Mouse (Mus musculus): ENCODE results near the gene Magi1. TPM values are rescaled to one million over a fixed set of nuclear protein-coding genes. Genes with fewer than 3 reads are reported as not detected.

Magi1 gene
- polyA plus RNA-seq, 1 experiment from 2014 or later = 9.2 TPM

DNA sequence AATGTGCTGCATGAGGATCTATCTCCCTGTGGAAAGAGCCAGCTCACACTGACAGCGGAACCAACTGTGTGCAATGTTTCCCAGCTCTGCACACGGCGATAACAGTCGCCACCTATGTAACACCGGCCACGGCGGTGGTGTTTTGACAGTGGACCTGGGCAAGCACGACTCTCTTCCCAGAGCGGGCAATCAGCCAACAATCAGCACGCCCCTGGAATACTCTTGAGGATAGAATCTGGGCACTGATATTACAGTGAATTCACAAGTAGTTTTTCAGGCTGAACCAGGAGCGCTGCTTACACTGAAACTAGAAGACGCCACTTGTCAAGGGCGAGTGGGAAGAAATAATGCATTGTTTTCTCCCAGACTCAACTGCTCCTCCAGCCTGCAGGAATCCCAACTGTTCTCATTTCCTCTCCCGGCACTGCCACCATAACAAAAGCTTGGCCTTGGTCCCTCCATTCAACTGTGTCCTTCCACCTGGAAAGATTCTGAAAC is 100.3 kb downstream of the Magi1 start:
- H3K4me3 ChIP-seq (ENCODE audit: low read depth, low read length) = no peak overlapping the region

DNA sequence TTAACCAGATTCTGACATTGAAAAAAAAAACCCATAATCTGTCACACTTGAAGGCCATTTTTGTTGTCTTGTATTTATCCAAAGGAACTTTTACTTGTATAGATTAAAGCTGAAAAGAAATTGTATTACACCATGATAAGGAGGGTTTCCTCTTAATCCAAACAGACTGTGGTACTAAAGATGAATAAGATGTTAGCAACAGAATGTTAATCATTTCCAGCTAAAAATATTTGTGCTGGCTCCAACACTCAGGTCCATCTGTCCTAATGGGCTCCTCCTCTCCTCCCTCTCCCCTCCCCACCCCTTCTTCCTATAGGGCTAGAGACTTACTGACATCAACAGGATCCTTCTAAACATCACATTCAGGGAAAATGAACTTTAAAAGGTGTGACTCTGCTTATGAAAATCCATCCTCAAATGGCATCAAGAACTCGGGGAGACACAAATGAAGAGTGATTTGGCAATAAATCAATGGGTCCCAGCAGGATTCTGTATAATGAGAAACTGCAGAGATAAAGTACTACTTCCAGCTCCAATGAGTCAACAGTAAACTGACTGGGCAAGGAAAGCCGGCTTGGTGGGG is 102.0 kb downstream of the Magi1 start:
- 37% methylated on average over 2 of the region's 2 CpGs for WGBS (ENCODE audit: insufficient replicate concordance)
- Histone ChIP-seq H3K4me1 (ENCODE audit: control insufficient read depth, insufficient read depth, low read length) (peaks cover 57% of the 10 kb centered on the region), H3K4me2 (no peak overlapping the region), H3K36me3 (ENCODE audit: control insufficient read depth, insufficient read depth, low read length) (no peaks in the 10 kb centered on the region), H3K4me3 (ENCODE audit: low read depth, low read length) (no peak overlapping the region), H3K27ac (ENCODE audit: low read depth, low read length) (no peak overlapping the region), H3K27me3 (ENCODE audit: control insufficient read depth, insufficient read depth, low read length) (no peaks in the 10 kb centered on the region), H3K9ac (ENCODE audit: low read depth, low read length) (no peak overlapping the region), H3K9me3 (replicated peaks; ENCODE audit: control insufficient read depth, low read length) (no peaks in the 10 kb centered on the region)
- ATAC-seq (replicated peaks; ENCODE audit: insufficient number of reproducible peaks, low FRiP score, low TSS enrichment) = no peak

More for the DNA sequence above, 100.3 kb downstream of the Magi1 start:
- no peaks in the 10 kb centered on the region for H3K36me3 ChIP-seq (ENCODE audit: control insufficient read depth, insufficient read depth, low read length)
- no peaks in the 10 kb centered on the region for H3K27me3 ChIP-seq (ENCODE audit: control insufficient read depth, insufficient read depth, low read length)
- H3K9ac ChIP-seq (ENCODE audit: low read depth, low read length) = no peak overlapping the region
- peaks cover 53% of the 10 kb centered on the region for H3K4me1 ChIP-seq (ENCODE audit: control insufficient read depth, insufficient read depth, low read length)
- H3K4me2 ChIP-seq = peak overlapping the region; percentile 27
- WGBS (ENCODE audit: insufficient replicate concordance) = 40% methylated on average over 14 of the region's 14 CpGs
- ATAC-seq (replicated peaks; ENCODE audit: insufficient number of reproducible peaks, low FRiP score, low TSS enrichment) = no peak
- H3K27ac ChIP-seq (ENCODE audit: low read depth, low read length) = peak overlapping the region; percentile 60
- no peaks in the 10 kb centered on the region for H3K9me3 ChIP-seq (replicated peaks; ENCODE audit: control insufficient read depth, low read length)

GRCm38 (mm10) chr6:94180331-94181150 is 103.2 kb downstream of the Magi1 start:
- 89% methylated on average over 14 of the region's 14 CpGs for WGBS (ENCODE audit: insufficient replicate concordance)
- Histone ChIP-seq H3K27ac (ENCODE audit: low read depth, low read length) (no peak overlapping the region), H3K4me3 (ENCODE audit: low read depth, low read length) (no peak overlapping the region), H3K36me3 (ENCODE audit: control insufficient read depth, insufficient read depth, low read length) (no peaks in the 10 kb centered on the region), H3K4me1 (ENCODE audit: control insufficient read depth, insufficient read depth, low read length) (peaks cover 50% of the 10 kb centered on the region), H3K9me3 (replicated peaks; ENCODE audit: control insufficient read depth, low read length) (no peaks in the 10 kb centered on the region), H3K27me3 (ENCODE audit: control insufficient read depth, insufficient read depth, low read length) (no peaks in the 10 kb centered on the region), H3K4me2 (no peak overlapping the region), H3K9ac (ENCODE audit: low read depth, low read length) (no peak overlapping the region)
- no peak for ATAC-seq (replicated peaks; ENCODE audit: insufficient number of reproducible peaks, low FRiP score, low TSS enrichment)

DNA sequence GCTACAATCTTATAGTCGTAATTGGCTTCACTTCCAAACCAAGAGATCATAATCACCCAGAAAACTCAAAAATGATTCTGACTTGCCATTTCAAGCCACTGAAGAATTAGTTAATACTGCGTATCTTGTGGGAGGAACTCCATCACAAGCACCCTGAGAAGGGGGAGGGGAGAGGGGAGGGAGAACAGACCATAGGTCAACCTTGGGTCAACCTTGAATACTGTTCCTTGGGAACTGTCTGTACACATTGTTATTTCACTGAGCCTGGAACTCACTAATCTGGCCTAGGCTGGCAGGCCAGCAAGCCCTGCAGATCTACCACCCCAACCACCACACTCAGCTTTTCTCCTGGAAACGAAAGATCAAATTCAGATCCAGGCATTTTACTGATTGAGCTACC is 106.2 kb downstream of the Magi1 start:
- Histone ChIP-seq H3K4me1 (ENCODE audit: control insufficient read depth, insufficient read depth, low read length) (peaks cover 23% of the 10 kb centered on the region), H3K36me3 (ENCODE audit: control insufficient read depth, insufficient read depth, low read length) (no peaks in the 10 kb centered on the region), H3K27ac (ENCODE audit: low read depth, low read length) (no peak overlapping the region), H3K4me3 (ENCODE audit: low read depth, low read length) (no peak overlapping the region), H3K27me3 (ENCODE audit: control insufficient read depth, insufficient read depth, low read length) (no peaks in the 10 kb centered on the region), H3K9ac (ENCODE audit: low read depth, low read length) (no peak overlapping the region), H3K4me2 (no peak overlapping the region), H3K9me3 (replicated peaks; ENCODE audit: control insufficient read depth, low read length) (no peaks in the 10 kb centered on the region)
- ATAC-seq (replicated peaks; ENCODE audit: insufficient number of reproducible peaks, low FRiP score, low TSS enrichment) = no peak
- 60% methylated on average over 3 of the region's 3 CpGs for WGBS (ENCODE audit: insufficient replicate concordance)

DNA sequence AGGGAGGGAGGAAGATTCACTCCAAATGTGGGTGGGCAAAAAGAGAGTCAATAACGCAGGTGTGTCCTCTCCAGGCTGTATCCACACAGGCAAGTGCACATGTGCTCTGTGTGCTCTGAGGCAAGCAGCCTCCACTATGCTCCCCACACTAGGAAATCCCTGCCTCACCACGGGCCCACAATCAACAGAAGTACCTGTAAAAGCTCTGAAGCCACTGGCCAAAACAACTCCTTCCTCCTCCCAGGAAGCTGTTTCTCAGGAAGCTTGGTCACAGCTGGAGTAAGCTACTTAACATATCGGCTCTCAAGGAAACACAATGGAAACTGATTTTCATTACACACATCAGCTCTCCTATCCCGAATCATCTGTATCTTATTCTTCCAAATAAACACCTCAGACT is 107.0 kb downstream of the Magi1 start:
- Histone ChIP-seq H3K36me3 (ENCODE audit: control insufficient read depth, insufficient read depth, low read length) (no peaks in the 10 kb centered on the region), H3K27ac (ENCODE audit: low read depth, low read length) (no peak overlapping the region), H3K9ac (ENCODE audit: low read depth, low read length) (no peak overlapping the region), H3K27me3 (ENCODE audit: control insufficient read depth, insufficient read depth, low read length) (no peaks in the 10 kb centered on the region), H3K4me2 (no peak overlapping the region), H3K4me1 (ENCODE audit: control insufficient read depth, insufficient read depth, low read length) (peaks cover 16% of the 10 kb centered on the region), H3K9me3 (replicated peaks; ENCODE audit: control insufficient read depth, low read length) (no peaks in the 10 kb centered on the region), H3K4me3 (ENCODE audit: low read depth, low read length) (no peak overlapping the region)
- ATAC-seq (replicated peaks; ENCODE audit: insufficient number of reproducible peaks, low FRiP score, low TSS enrichment) = no peak; the same call in 1 of the 2 replicates
- WGBS (ENCODE audit: insufficient replicate concordance) = 23% methylated on average over 4 of the region's 4 CpGs

DNA sequence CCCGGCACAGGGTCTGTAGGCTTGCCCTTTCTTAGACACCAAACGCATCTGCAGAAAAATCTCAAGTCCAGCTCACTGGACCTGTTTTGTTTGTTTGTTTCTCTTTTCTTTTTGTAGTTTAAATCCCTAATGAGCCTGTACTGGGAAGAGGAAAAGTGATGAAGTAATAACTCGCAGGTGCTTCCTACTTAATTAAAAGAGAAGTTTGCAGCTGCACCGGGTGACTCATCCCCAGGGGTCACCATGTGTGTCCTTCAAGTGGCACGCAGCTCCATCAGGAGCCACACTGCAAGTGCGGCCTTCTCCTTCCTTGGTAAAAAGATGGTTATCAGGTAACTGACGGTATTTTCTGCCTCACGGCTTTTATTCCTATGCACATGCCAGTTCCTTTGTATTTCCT is 112.5 kb downstream of the Magi1 start:
- 46% methylated on average over 8 of the region's 8 CpGs for WGBS (ENCODE audit: insufficient replicate concordance)
- ATAC-seq (replicated peaks; ENCODE audit: insufficient number of reproducible peaks, low FRiP score, low TSS enrichment) = no peak
- Histone ChIP-seq H3K27me3 (ENCODE audit: control insufficient read depth, insufficient read depth, low read length) (no peaks in the 10 kb centered on the region), H3K4me2 (no peak overlapping the region), H3K4me3 (ENCODE audit: low read depth, low read length) (no peak overlapping the region), H3K4me1 (ENCODE audit: control insufficient read depth, insufficient read depth, low read length) (peaks cover 17% of the 10 kb centered on the region), H3K36me3 (ENCODE audit: control insufficient read depth, insufficient read depth, low read length) (no peaks in the 10 kb centered on the region), H3K9ac (ENCODE audit: low read depth, low read length) (no peak overlapping the region), H3K9me3 (replicated peaks; ENCODE audit: control insufficient read depth, low read length) (no peaks in the 10 kb centered on the region), H3K27ac (ENCODE audit: low read depth, low read length) (peak overlapping the region; percentile 22; the same call in 1 of the 2 replicates)

- ATAC-seq (replicated peaks; ENCODE audit: insufficient number of reproducible peaks, low FRiP score, low TSS enrichment) = no peak
- peaks cover 31% of the 10 kb centered on the region for H3K4me1 ChIP-seq (ENCODE audit: control insufficient read depth, insufficient read depth, low read length)
- H3K4me2 ChIP-seq = no peak overlapping the region
- no peaks in the 10 kb centered on the region for H3K9me3 ChIP-seq (replicated peaks; ENCODE audit: control insufficient read depth, low read length)
- no peak overlapping the region for H3K9ac ChIP-seq (ENCODE audit: low read depth, low read length)
- no peak overlapping the region for H3K4me3 ChIP-seq (ENCODE audit: low read depth, low read length)
- 64% methylated on average over 9 of the region's 9 CpGs for WGBS (ENCODE audit: insufficient replicate concordance)
- no peaks in the 10 kb centered on the region for H3K27me3 ChIP-seq (ENCODE audit: control insufficient read depth, insufficient read depth, low read length)
- H3K36me3 ChIP-seq (ENCODE audit: control insufficient read depth, insufficient read depth, low read length) = no peaks in the 10 kb centered on the region
- peak overlapping the region; percentile 37; the same call in 1 of the 2 replicates for H3K27ac ChIP-seq (ENCODE audit: low read depth, low read length)
These were observed 114.0 kb downstream of the Magi1 start for GRCm38 (mm10) chr6:94169581-94170194.

DNA sequence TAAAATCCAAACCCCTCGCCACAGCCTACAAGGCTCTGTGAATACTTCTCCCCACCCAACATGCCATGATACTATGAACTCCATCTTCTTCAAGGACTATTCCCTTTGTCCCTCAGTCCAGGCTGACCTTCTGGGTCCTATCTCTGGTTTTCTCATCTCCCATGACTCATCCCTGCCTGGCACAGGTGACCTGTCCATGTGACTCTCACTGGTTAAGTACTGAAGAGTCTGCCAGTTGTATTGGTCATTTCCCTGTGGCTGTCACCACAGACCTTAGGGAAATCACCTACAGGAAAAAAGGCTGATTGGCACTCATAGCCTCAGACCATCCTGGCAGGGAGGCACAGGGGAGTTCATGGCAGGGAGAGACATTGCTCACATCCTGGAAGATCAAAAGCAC is 117.8 kb downstream of the Magi1 start:
- H3K9me3 ChIP-seq (replicated peaks; ENCODE audit: control insufficient read depth, low read length) = no peaks in the 10 kb centered on the region
- H3K27me3 ChIP-seq (ENCODE audit: control insufficient read depth, insufficient read depth, low read length) = no peaks in the 10 kb centered on the region
- H3K4me3 ChIP-seq (ENCODE audit: low read depth, low read length) = no peak overlapping the region
- no peak overlapping the region for H3K9ac ChIP-seq (ENCODE audit: low read depth, low read length)
- peaks cover 46% of the 10 kb centered on the region for H3K4me1 ChIP-seq (ENCODE audit: control insufficient read depth, insufficient read depth, low read length)
- no peaks in the 10 kb centered on the region for H3K36me3 ChIP-seq (ENCODE audit: control insufficient read depth, insufficient read depth, low read length)
- peak overlapping the region; percentile 41; the same call in 1 of the 2 replicates for H3K27ac ChIP-seq (ENCODE audit: low read depth, low read length)
- no peak for ATAC-seq (replicated peaks; ENCODE audit: insufficient number of reproducible peaks, low FRiP score, low TSS enrichment)
- WGBS (ENCODE audit: insufficient replicate concordance) = 79% methylated on average over 1 of the region's 1 CpGs
- H3K4me2 ChIP-seq = no peak overlapping the region
